Mouse (Mus musculus) kidney, adult 2 months (tissue): ENCODE data around the gene Cyp26b1. TPM values are rescaled to one million over a fixed set of nuclear protein-coding genes. Genes with fewer than 3 reads are reported as not detected.

ENCODE experiments used
- DNase-seq: peaks from one replicate; pipeline ENCODE4 v3.0.0; 2021
- H3K27ac ChIP-seq: fragments of 200-500 bp; 2 replicates; pipeline ENCODE4 v1.5.1; 2012; ENCODE audit warnings: low read depth, low read length, control low read depth, inconsistent platforms; ENCODE audit not compliant: insufficient read depth
- H3K27me3 ChIP-seq: fragments of 200-500 bp; replicated peaks from 2 replicates; pipeline ENCODE4 v1.6.1; 2012; ENCODE audit warnings: mild to moderate bottlenecking, moderate library complexity, low read length, inconsistent platforms; ENCODE audit not compliant: control insufficient read depth, insufficient read depth
- H3K36me3 ChIP-seq: fragments of 200-500 bp; 2 replicates; pipeline ENCODE4 v1.6.1; 2012; ENCODE audit warnings: mild to moderate bottlenecking, moderate library complexity, low read length, inconsistent platforms; ENCODE audit not compliant: control insufficient read depth, insufficient read depth
- H3K4me1 ChIP-seq: fragments of 200-500 bp; 2 replicates; pipeline ENCODE4 v1.6.1; 2011; ENCODE audit warnings: low read length; ENCODE audit not compliant: control insufficient read depth, insufficient read depth
- H3K4me3 ChIP-seq: fragments of 200-500 bp; 2 replicates; pipeline ENCODE4 v1.5.1; 2011; ENCODE audit warnings: mild to moderate bottlenecking, low read depth, low read length, control low read depth; ENCODE audit not compliant: insufficient read depth
- CTCF ChIP-seq: fragments of 200-500 bp; conservative IDR thresholded peaks from 2 replicates; pipeline ENCODE4 v1.5.1; 2011; ENCODE audit warnings: low read depth, mild to moderate bottlenecking, control low read depth, low read length, moderate library complexity, mixed read lengths; ENCODE audit not compliant: insufficient read depth, insufficient read length
- POLR2A ChIP-seq: fragments of 200-500 bp; IDR thresholded peaks from one replicate; pipeline ENCODE4 v1.6.1; 2011; ENCODE audit warnings: low read depth, low read length, control low read depth
- WGBS: fragments of 180-500 bp; shearing (Covaris S2); methylation state at CpG from one replicate; pipeline ENCODE4 v1.1.7; 2018; 5-methylcytosine and 5-hydroxymethylcytosine counted together
- polyA plus RNA-seq: library from polyadenylated mRNA; depleted of rRNA; stranded (reverse); fragments of >200 nt; gene quantifications from 2 replicates; pipeline ENCODE4 v1.2.3, GENCODE M21; 2012

The Cyp26b1 gene
- polyA plus RNA-seq, 1 experiment: 2.0 TPM

GRCm38 (mm10) chr6:84534944-84535343, 58.8 kb downstream of the Cyp26b1 start:
- no peak for TF ChIP-seq CTCF
- no peak for TF ChIP-seq POLR2A
- Histone ChIP-seq H3K4me3 (no peak overlapping the region), H3K4me1 (no peaks in the 10 kb centered on the region), H3K36me3 (no peaks in the 10 kb centered on the region), H3K27me3 (no peaks in the 10 kb centered on the region), H3K27ac (no peak overlapping the region)
- 78% methylated on average over 3 of the region's 3 CpGs for WGBS
- DNase-seq: no peak

- Histone ChIP-seq H3K4me3 (no peak overlapping the region), H3K27ac (no peak overlapping the region), H3K27me3 (no peaks in the 10 kb centered on the region), H3K36me3 (no peaks in the 10 kb centered on the region), H3K4me1 (no peaks in the 10 kb centered on the region)
- DNase-seq: no peak
- no peak for TF ChIP-seq POLR2A
- TF ChIP-seq CTCF: no peak
Measured at GRCm38 (mm10) chr6:84529912-84530311, 63.8 kb downstream of the Cyp26b1 start.

GRCm38 (mm10) chr6:84524901-84525601, 68.7 kb downstream of the Cyp26b1 start:
- Histone ChIP-seq H3K36me3 (no peaks in the 10 kb centered on the region), H3K27me3 (no peaks in the 10 kb centered on the region), H3K27ac (no peak overlapping the region), H3K4me1 (no peaks in the 10 kb centered on the region), H3K4me3 (no peak overlapping the region)
- WGBS: 71% methylated on average over 7 of the region's 7 CpGs
- no peak for DNase-seq
- TF ChIP-seq CTCF: no peak
- TF ChIP-seq POLR2A: no peak
